Mouse (Mus musculus): ENCODE measurements around the gene Polr2f. TPM values are rescaled to one million over a fixed set of nuclear protein-coding genes. Genes with fewer than 3 reads are reported as not detected.

Polr2f gene
- total RNA-seq, 2 experiments from 2014 or later, result 46.0 to 54.1 TPM

DNA sequence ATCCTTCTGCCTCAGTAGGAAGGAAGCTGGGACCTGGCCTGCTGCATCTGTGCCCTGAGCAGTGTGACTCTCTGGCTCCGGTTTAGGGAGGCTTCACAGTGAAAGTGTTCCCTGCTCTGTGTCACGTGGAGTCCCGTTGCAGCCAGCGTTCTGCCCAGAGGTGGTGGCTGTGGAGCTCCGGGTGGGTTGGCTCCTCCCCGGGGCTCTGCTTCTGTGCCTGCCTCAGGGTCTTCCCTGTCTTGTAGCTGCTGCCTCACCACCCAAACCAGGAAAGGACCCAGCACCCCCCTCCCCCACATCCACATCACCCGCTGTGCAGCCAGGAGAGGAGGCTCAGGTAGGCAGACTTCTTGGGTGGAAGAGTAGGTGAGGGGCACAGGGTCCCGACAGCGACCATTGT lies 21.3 kb upstream of the Polr2f start:
- no peak for ATAC-seq (ENCODE audit: poor library complexity, severe bottlenecking)

DNA sequence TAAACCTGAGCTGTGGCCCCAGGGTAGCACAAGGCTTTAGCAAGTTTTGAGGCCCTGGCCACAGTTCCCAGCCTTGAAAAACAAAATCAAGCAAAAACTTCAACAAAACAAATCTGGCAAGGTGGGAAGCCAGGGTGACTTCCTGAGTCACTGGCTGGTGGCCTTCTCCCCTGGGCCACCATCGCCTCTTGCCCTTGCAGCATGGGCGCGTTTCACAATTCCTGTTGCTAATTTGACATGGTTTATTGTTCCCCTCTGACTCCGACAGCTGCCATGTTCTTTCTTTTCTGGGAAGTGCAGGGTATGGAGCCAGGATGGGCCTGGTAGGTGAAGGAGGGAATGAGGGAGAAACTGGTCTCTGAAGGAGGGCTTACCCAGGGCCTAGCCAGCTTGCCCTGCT lies 18.7 kb upstream of the Polr2f start:
- ATAC-seq (ENCODE audit: poor library complexity, severe bottlenecking), result no peak

DNA sequence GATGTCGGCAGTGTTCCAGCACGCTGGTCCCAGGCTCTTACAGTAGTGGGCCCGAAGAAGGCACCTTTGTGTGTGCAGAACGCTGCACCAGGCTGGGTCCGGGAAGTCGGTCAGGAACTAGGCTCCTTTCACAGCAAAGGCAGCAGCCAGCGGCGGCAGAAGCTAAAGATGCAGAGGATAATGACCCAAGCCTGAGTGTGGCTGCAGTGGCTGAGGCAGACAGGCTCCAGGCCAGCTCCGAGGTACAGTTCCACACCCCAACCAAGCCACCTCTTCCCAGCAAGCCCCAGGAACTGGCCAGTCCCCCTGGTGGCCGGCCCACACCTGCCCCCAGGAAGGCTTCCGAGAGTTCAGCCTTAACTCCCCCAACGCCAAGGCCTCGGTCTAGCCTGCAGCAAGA lies 18.3 kb upstream of the Polr2f start:
- ATAC-seq (ENCODE audit: poor library complexity, severe bottlenecking), result no peak

DNA sequence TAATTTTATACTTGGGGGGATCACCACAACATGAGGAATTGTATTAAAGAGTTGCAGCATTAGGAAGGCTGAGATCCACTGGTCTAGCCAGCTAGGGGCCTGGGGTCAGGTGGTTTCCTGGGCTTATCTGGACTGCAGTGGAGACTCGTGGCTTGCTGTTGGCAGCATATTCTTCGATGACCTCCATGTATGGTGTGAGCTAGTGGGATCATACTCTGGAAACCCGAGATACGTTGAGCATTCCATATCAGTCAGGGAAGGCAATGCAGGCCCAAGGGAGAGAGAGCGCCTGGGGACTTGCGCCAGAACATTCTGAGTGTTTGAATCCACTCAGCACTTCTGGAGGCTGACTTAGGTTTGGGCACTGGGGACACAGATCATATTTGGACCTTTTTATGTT lies 17.1 kb upstream of the Polr2f start:
- no peak for ATAC-seq (ENCODE audit: poor library complexity, severe bottlenecking)

DNA sequence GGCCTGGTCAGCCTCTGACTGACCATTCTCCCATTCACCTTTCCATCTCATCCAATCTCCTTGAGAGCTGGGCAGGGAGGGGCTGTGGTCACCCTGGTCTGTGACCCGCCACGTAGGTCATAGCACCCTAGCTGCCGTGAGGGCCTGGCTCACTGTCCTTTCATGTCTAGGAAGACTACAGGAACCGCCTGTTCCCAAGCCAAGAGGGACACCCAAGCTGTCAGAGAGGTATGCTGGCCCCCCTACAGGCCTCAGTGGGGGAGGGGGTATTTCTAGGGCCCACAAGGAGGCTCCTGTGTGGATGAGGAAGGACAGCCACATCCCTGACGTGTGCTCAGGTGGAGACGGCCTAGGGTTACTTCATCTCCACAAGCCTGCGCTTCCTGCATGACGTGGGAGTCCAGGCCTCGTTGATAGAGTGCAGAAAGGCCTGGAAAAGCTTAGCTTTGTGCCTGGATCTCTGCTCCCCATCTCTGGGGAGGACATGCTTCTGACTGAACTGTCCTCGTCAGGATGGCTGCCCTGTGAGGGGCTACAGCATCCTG lies 16.4 kb upstream of the Polr2f start:
- no peak for ATAC-seq (ENCODE audit: poor library complexity, severe bottlenecking)

DNA sequence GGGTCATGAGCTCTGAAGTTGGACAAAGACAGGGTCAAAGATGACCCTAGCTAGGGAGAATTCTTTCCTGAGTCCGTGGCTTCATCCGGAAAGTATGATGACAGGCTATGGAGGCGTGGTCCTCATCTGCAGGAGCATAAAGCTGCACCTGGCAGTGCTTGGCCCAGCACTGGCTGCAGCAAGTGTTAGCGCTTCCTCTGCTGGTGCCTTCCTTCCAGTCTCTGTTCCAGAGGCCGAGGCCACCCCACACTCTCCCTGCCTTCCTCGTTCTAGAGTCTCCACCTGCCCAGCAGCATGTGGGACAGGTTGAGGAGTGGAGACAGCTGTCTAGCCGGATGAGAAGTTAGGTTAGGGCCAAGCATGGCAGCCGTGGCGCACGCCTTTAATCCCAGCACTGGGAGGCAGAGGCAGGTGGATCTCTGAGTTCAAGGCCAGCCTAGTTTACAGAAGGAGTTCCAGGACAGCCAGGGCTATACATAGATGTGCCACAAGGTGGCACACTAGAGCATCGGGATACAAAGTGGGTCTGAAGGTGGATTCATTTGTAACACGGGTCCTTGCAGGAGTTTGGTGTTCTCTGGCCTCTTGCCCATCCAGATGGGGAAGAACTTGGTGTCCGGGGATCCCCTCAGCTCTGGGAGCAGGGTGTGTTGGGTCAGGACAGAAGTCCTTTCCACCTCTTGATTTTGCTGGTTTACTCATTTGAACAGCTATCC lies 14.4 kb upstream of the Polr2f start:
- no peak for ATAC-seq (ENCODE audit: poor library complexity, severe bottlenecking)

DNA sequence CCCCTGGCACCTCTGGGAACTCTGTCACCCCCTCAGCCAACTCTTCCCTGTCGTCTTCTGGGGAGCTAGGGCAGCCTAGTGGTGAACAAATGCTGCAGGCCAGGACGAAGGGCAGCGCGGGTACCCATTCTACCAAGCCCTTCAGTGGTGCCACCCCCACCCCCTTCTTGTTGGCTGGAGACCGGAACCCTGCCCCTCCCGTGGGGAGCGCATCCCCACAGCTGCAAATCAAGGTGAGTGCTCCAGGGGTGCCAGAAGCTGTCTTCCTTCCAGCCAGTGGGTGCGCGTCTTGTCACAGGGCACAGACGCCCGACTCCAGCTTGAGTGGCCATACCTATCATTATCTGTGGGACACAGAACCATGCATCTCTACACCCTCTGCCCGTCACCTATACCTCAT lies 13.7 kb upstream of the Polr2f start:
- no peak for ATAC-seq (ENCODE audit: poor library complexity, severe bottlenecking)

DNA sequence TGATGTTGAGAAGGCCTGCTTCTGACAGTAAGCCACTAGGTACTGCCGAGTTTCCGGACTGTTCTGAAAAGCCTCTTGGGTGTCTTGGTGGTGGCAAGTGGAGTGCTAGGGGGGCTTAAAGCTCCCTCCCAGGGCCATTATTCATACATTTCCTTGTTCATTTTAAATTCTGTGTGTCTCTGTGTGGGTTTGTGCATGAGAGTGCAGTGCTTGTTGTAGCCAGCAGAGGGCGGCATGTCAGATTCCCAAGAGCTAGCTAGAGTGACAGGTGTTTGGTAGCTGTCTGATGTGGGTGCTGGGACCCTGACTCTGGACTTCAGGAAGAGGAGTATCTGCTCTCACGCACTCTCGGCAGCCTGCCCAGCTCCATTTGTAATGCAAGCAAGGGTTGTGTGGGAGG lies 12.6 kb upstream of the Polr2f start:
- no peak for ATAC-seq (ENCODE audit: poor library complexity, severe bottlenecking)

DNA sequence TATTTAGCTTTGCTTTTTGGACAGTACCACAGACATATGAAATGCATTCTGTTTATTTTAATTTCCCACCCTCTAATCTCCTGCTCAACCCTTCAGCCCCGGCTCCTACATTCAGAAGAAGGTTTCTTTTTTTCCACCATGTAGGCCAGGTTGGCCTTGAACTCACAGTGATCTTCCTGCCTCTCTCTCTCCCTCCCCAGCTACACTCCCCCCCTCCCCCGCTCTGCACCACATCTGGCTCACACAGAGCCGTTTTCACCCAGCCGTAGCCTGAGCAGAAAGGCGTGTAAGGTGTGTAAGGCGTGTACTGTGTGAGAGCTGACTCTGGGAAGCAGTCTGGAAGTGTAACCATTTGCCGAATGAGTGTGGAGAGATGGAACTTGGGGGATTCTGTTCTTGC lies 11.5 kb upstream of the Polr2f start:
- ATAC-seq (ENCODE audit: poor library complexity, severe bottlenecking), result no peak

DNA sequence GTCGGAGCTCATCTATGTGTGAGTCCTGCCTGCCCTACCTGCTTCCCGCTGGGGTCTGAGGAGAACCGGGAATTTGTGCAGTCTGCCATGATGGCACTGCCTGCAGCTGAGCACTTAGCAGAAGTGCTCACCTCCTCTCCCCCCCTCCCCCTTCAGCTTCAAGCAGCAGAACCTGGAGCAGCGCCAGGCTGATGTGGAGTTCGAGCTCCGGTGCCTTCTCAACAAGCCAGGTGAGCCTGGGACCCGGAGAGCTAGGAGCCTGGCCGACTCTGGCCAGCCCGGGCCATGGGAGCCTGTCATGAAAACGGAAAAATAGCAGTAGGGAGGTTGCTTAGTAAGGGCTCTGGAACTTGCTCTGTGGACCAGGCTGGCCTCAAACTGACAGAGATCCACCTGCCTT lies 10.0 kb upstream of the Polr2f start:
- no peak for ATAC-seq (ENCODE audit: poor library complexity, severe bottlenecking)

DNA sequence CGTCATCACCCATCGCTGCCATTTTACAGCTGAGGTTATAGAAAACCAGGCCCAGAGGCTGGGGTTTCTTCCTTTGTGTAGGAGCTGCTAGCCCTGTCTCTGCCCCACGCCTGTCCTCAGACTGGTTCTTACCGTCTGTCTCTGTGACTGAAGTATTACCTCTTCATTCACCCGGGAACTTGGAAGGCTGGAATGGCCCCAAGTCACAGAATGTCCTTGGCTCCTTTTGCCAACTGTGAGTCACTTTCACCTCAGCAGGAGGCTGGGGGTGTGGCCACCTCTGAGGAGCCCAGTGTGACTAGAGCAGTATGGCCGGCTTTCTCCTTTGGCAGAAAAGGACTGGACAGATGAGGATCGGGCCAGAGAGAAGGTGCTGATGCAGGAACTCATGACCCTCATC lies 9.4 kb upstream of the Polr2f start:
- ATAC-seq (ENCODE audit: poor library complexity, severe bottlenecking), result no peak

DNA sequence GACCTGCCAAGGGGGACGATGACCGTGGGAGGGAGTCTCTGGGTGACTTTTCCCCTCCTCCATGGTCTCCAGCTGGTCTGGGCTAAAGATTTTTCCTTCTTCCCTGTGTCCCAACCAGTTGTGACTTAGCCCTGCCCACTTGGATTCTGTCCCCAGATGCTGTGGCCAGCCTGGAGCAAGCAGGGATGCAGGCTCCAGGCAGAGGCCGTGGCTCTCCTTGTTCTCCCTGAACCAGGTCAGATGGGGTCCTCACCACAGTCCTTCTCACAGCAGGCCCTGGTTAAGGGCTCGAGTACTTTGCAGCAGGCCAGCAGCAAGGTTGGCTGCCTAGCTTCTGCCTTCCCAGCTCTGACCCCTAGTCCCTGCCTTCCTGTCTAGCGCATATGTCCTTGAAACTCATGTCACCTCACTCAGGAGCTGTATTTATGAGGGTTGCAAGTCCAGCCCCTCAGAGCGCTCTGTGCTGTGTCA lies 7.6 kb upstream of the Polr2f start:
- ATAC-seq (ENCODE audit: poor library complexity, severe bottlenecking), result no peak

DNA sequence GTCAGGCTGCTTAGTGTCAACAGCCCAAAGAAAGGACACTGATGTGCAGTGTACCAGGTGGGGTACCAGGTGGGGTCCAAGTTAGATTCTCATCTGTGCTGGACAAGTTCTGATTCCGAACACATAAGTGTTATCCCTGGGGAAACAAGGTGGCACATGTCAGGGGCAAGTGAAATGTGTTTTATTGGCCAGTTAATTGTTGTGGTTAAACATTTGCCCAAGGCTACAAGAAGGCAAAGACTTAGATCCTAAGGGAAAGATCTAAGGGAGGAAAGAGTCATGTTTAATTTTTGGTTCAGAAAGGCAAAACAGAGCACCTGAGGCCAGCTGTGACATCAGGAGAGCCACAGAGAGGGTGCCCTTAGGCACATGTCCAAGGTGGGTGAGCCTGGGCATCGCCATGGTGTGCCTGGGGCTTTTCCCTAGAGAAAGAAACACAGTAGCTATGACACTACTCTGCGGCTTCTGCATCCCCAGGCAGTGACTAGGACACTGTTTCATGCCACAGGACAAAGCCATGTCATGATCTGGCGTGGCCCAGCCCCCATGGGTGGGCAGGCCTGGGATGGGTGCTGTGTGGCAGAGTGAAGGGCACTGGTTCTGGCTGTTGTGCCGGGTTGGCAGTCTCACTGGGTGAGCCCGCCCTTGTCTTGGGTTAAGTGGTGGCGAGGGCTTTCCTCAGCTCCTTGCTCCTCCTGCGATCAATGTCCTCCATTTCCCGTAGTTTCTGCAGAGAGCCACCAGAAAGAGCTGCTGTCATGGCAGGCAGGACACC lies 6.1 kb upstream of the Polr2f start:
- ATAC-seq (ENCODE audit: poor library complexity, severe bottlenecking), result no peak

DNA sequence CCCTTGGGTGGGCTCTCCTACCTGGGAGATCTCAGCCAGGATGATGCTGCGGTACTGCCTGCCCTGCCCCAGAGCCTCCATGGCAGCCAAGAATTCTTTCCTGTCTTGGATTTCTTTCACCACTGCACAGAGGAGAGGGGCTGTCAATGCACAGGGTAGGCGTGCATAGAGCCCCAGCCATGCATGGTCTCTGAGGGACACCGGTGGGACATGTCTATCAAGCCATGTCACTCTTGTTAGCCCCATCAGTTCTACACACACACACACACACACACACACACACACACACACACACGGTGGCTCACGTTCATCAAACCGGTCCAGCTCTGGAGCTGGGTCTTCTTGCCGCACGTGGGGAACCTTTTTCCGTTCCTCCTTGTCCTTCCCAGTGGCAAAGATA lies 5.5 kb upstream of the Polr2f start:
- ATAC-seq (ENCODE audit: poor library complexity, severe bottlenecking), result no peak

DNA sequence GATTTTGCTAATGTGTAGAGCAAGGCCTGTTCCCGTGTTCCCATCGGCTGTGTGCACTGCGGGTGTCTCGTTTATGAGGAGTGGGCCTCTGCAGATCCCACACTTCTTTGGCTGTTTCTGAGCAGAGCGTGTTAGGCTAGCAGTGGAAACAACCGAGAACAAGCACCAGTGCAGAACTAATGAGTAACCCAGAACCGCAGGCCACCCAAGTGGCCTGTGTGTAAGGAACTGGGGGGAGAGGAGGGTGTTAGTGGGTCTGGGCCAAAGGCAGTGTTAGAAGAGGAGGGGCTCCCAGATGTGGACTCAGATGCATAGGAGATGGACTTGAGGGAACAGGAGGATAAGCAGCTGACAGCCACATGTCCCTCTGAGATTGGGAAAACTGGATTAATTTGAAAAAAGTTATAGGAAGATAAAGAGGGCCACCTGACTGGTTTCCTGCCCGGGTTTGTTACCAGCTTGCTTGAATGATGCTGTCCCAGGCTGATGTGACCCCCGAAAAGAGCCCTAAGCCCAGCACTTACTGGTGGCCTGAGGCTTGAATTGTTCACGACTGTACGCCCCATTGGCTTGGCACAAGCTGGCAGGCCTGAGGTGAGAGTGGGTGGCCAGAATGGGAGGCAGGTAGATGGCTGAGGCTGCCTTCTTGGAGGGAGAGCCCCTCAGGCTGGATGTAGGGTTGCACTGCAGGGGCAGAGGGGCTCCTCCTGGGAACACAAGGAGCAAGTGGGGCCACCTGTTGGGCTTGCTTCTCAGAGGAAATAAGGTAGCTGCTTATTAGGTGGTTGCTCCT lies 4.8 kb upstream of the Polr2f start:
- no peak for ATAC-seq (ENCODE audit: poor library complexity, severe bottlenecking)

DNA sequence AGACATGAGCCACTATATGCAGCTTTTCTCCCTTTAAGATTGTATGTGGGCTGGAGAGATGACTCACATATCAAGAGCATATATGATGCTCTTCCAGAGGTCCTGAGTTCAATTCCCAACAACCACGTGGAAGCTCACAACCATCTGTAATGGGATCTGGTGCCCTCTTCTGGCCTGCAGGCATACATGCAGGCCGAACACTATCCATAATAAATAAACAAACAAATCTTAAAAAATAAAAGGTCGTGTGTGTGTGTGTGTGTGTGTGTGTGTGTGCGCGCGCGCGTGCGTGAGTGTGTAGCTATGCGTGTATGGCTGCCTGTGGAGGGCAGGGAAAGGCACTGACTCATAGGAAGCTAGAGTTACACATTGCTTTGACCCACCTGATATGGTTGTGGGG lies 1.2 kb upstream of the Polr2f start:
- no peak for ATAC-seq (ENCODE audit: poor library complexity, severe bottlenecking)

DNA sequence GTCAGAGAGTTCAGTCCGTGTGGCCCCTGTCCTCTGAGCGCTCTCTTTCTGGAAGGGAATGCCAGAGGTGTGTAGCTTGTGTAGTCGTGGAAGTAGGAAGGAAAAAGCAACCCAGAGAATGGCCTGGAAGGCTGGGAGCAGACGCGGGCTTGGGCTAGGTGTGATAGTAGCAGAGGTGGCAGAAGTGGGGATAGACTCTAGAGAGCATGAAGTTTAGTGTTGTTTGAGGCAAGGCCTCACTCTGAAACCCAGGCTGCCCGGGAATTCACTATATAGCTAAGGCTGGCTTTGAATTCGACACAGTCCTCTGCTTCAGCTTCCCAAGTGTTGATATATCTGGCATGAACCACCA lies 733 bp downstream of the Polr2f start:
- peak; percentile 20; the same call in 1 of the 2 replicates for ATAC-seq (ENCODE audit: poor library complexity, severe bottlenecking)

DNA sequence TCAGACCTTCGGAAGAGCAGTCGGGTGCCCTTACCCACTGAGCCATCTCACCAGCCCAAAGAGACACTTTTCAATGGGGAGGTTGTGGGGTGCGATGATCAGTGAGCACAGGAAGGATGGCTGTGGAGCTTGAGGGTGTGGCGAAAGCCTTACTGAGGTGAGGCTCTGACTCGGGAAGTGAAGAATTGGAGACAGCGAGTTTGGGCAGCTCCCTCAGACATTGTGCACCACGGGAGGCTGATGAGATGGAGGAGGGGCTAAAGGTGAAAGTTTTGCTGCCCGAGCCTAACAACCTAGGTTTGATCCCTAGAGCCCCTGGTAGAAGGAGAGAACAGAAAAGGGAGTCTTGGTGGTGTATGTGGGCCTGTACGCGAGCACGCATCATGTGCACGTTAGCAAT lies 2.5 kb downstream of the Polr2f start:
- no peak for ATAC-seq (ENCODE audit: poor library complexity, severe bottlenecking)

DNA sequence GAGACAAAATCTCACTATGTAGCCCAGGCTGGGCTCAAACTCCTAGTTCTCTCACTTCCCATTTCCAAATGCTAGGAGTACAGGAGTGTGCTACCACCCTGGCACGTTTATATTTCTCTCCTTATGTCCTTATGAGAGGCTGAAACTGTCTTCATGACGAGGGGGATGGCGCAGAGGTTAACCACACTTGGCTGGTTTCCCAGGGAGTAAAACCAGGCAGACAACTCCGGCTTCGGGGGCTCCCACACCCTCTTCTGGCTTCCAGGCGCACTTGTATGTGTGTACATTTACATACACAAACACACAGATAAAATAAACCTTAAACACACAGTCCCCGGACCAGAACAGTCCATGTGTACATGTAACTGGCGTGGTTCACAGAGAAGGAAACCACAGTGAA lies 3.2 kb downstream of the Polr2f start:
- no peak for ATAC-seq (ENCODE audit: poor library complexity, severe bottlenecking)

DNA sequence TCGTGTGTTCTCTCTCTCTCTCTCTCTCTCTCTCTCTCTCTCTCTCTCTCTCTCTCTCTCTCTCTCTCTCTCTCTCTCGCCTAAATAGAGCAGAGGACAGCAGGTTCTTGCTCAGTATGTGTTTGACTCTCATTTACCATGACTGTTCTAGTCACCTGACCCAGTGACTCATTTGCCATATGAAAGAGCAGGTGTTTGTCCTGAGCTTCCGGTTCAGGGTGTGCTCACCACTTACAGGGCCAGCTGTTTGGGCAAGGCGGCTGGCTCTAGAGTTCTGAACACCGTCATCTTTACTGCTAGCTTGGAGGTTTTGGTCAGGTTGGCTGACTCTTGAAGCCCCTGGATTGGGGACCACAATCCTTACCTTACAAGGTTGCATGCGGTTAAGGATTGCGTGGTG lies 4.7 kb downstream of the Polr2f start:
- no peak for ATAC-seq (ENCODE audit: poor library complexity, severe bottlenecking)

DNA sequence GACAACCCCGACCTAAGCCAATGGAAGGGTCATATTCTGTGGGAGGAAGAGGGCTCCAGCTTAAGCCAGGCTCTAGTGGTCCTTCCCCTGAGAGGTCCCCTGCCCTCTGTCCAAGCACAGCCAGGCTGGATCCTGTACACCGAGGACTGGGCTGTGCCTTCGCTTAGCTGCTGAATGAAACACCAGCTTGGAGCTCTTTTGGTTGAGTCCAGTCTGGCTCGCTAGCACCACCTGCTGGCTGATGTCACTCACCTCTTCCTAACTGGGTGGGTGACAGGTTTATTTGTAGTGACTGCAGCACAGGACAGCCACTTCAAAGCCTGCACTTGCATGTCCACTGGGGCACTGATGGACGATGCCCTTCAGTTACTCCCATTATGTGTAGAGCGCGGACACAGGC lies 7.7 kb downstream of the Polr2f start:
- peak; percentile 81 for ATAC-seq (ENCODE audit: poor library complexity, severe bottlenecking)

DNA sequence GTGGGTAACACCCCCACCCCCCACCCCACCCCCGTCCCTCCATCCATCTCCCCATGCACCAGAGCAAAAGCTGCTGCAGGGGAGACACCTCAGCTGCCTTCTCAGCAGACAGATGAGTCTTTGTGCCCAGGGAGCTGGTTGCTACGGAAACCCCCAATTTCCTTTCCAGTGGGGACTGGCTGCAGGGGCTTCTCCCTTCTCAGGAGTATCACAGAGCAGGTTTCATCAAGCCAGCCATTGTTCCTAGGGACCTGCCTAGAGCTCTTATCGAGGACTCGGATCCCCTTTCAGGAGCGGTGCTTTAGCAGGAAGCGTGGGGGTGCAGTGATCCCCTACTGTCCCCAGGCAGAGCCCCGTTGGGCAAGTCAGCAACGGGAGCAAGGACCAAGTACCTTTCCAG lies 11.1 kb downstream of the Polr2f start:
- ATAC-seq (ENCODE audit: poor library complexity, severe bottlenecking), result no peak
